Mouse (Mus musculus) MEL (cell line): ENCODE data around the gene Rrp12. TPM values are rescaled to one million over a fixed set of nuclear protein-coding genes. Genes with fewer than 3 reads are reported as not detected.

Experiments used
- DNase-seq: peaks from one replicate; pipeline ENCODE4 v3.0.0; 2011; ENCODE audit warnings: low read depth, low spot score
- H3K27ac ChIP-seq: 2 replicates; pipeline ENCODE4 v1.5.1; 2012; ENCODE audit warnings: low read depth, mild to moderate bottlenecking, control low read depth, low read length, moderate library complexity; ENCODE audit not compliant: control insufficient read depth
- H3K27me3 ChIP-seq, 2 experiments: fragments of 150-350 bp in 1 of 2; sonication (generic) in 1 of 2; 2 replicates each; pipeline ENCODE4 v1.6.1; 2012; ENCODE audit warnings: low read length in 2 of 2, mild to moderate bottlenecking in 2 of 2, improper control_type of control experiment in 1 of 2, moderate library complexity in 1 of 2; ENCODE audit not compliant: insufficient read depth in 2 of 2, control insufficient read depth in 1 of 2
- H3K36me3 ChIP-seq, 2 experiments: 2 replicates each; pipeline ENCODE4 v1.6.1; 2012 to 2014; ENCODE audit warnings: low read length in 2 of 2, improper control_type of control experiment in 1 of 2, inconsistent platforms in 1 of 2, mild to moderate bottlenecking in 1 of 2; ENCODE audit not compliant: insufficient read depth in 2 of 2, control insufficient read depth in 1 of 2
- H3K4me1 ChIP-seq, 2 experiments: fragments of 150-350 bp in 1 of 2; sonication (generic) in 1 of 2; 2 replicates each; pipeline ENCODE4 v1.6.1; 2012; ENCODE audit warnings: low read length in 2 of 2, improper control_type of control experiment in 1 of 2, mild to moderate bottlenecking in 1 of 2; ENCODE audit not compliant: insufficient read depth in 2 of 2, control insufficient read depth in 1 of 2
- H3K4me3 ChIP-seq, 2 experiments: fragments of 150-350 bp in 1 of 2; sonication (generic) in 1 of 2; 2 replicates each; pipeline ENCODE4 v1.5.1; 2012; ENCODE audit warnings: low read depth in 2 of 2, low read length in 2 of 2, mild to moderate bottlenecking in 2 of 2, moderate library complexity in 2 of 2, control low read depth in 1 of 2, improper control_type of control experiment in 1 of 2; ENCODE audit not compliant: control insufficient read depth in 1 of 2, insufficient read depth in 1 of 2
- H3K79me2 ChIP-seq: 2 replicates; pipeline ENCODE4 v1.6.1; 2012; ENCODE audit warnings: mild to moderate bottlenecking, low read length, moderate library complexity; ENCODE audit not compliant: control insufficient read depth, poor library complexity, insufficient read depth
- H3K9ac ChIP-seq: 2 replicates; pipeline ENCODE4 v1.6.1; 2012; ENCODE audit warnings: low read depth, mild to moderate bottlenecking, control low read depth, low read length, moderate library complexity; ENCODE audit not compliant: control insufficient read depth, poor library complexity, severe bottlenecking
- H3K9me3 ChIP-seq: fragments of 150-350 bp; sonication (generic); replicated peaks from 2 replicates; pipeline ENCODE4 v1.6.1; 2012; ENCODE audit warnings: mild to moderate bottlenecking, low read length, improper control_type of control experiment, moderate library complexity; ENCODE audit not compliant: insufficient read depth
- CHD1 ChIP-seq: IDR thresholded peaks from 2 replicates; pipeline ENCODE4 v1.6.1; 2012; ENCODE audit warnings: low read depth, mild to moderate bottlenecking, inconsistent platforms, low read length, improper control_type of control experiment
- CHD2 ChIP-seq: IDR thresholded peaks from 2 replicates; pipeline ENCODE4 v1.6.1; 2011; ENCODE audit warnings: low read length, improper control_type of control experiment
- CTCF ChIP-seq, 3 experiments: IDR thresholded peaks in 2 of 3; conservative IDR thresholded peaks in 1 of 3; 2 replicates each; pipeline ENCODE4 v1.5.1; 2011 to 2012; ENCODE audit warnings: low read length in 3 of 3, low read depth in 2 of 3, mild to moderate bottlenecking in 2 of 3, improper control_type of control experiment in 1 of 3, inconsistent platforms in 1 of 3, mixed read lengths in 1 of 3, moderate library complexity in 1 of 3; ENCODE audit not compliant: control insufficient read depth in 1 of 3, insufficient read depth in 1 of 3, poor library complexity in 1 of 3, severe bottlenecking in 1 of 3
- E2F4 ChIP-seq: IDR thresholded peaks from 2 replicates; pipeline ENCODE4 v1.6.1; 2011; ENCODE audit warnings: low read depth, low read length, improper control_type of control experiment, borderline replicate concordance
- ETS1 ChIP-seq: IDR thresholded peaks from 2 replicates; pipeline ENCODE4 v1.6.1; 2012; ENCODE audit warnings: low read depth, mild to moderate bottlenecking, inconsistent platforms, low read length, improper control_type of control experiment, moderate library complexity
- GABPA ChIP-seq: IDR thresholded peaks from 2 replicates; pipeline ENCODE4 v1.6.1; 2012; ENCODE audit warnings: low read depth, mild to moderate bottlenecking, inconsistent platforms, low read length, improper control_type of control experiment, moderate library complexity
- HCFC1 ChIP-seq: IDR thresholded peaks from 2 replicates; pipeline ENCODE4 v1.6.1; 2012; ENCODE audit warnings: low read depth, mild to moderate bottlenecking, inconsistent platforms, low read length, improper control_type of control experiment, moderate library complexity
- JUND ChIP-seq: IDR thresholded peaks from 2 replicates; pipeline ENCODE4 v1.6.1; 2011; ENCODE audit warnings: low read depth, mild to moderate bottlenecking, improper control_type of control experiment, low read length
- KAT2A ChIP-seq: conservative IDR thresholded peaks from 2 replicates; pipeline ENCODE4 v1.6.1; 2012; ENCODE audit warnings: low read depth, low read length, improper control_type of control experiment, inconsistent platforms
- MAFK ChIP-seq: IDR thresholded peaks from 2 replicates; pipeline ENCODE4 v1.6.1; 2011; ENCODE audit warnings: low read depth, mild to moderate bottlenecking, low read length, improper control_type of control experiment, borderline replicate concordance
- MAX ChIP-seq: IDR thresholded peaks from 2 replicates; pipeline ENCODE4 v1.6.1; 2011; ENCODE audit warnings: low read length, improper control_type of control experiment
- MAZ ChIP-seq: IDR thresholded peaks from 2 replicates; pipeline ENCODE4 v1.6.1; 2012; ENCODE audit warnings: low read depth, mild to moderate bottlenecking, inconsistent platforms, low read length, improper control_type of control experiment
- MEF2A ChIP-seq: IDR thresholded peaks from 2 replicates; pipeline ENCODE4 v1.6.1; 2014; ENCODE audit warnings: low read depth, mild to moderate bottlenecking, inconsistent platforms, low read length, improper control_type of control experiment; ENCODE audit not compliant: poor library complexity, insufficient replicate concordance, severe bottlenecking; ENCODE audit errors: extremely low read depth
- MXI1 ChIP-seq: IDR thresholded peaks from 2 replicates; pipeline ENCODE4 v1.6.1; 2011; ENCODE audit warnings: mild to moderate bottlenecking, low read depth, low read length, improper control_type of control experiment
- MYB ChIP-seq: IDR thresholded peaks from 2 replicates; pipeline ENCODE4 v1.6.1; 2011; ENCODE audit warnings: mild to moderate bottlenecking, low read depth, low read length, improper control_type of control experiment
- MYC ChIP-seq: IDR thresholded peaks from 2 replicates; pipeline ENCODE4 v1.6.1; 2011; ENCODE audit warnings: low read depth, mild to moderate bottlenecking, low read length, improper control_type of control experiment, moderate library complexity
- NELFE ChIP-seq: IDR thresholded peaks from 2 replicates; pipeline ENCODE4 v1.6.1; 2011; ENCODE audit warnings: low read depth, low read length, improper control_type of control experiment
- NRF1 ChIP-seq: IDR thresholded peaks from 2 replicates; pipeline ENCODE4 v1.6.1; 2014; ENCODE audit warnings: low read depth, mild to moderate bottlenecking, inconsistent platforms, low read length, improper control_type of control experiment, moderate library complexity; ENCODE audit not compliant: poor library complexity, insufficient read depth, severe bottlenecking
- POLR2A ChIP-seq, 2 experiments: IDR thresholded peaks; 2 replicates each; pipeline ENCODE4 v1.6.1; 2011 to 2012; ENCODE audit warnings: low read length in 2 of 2, mild to moderate bottlenecking in 2 of 2, control low read depth in 1 of 2, improper control_type of control experiment in 1 of 2, low read depth in 1 of 2, moderate library complexity in 1 of 2; ENCODE audit not compliant: control insufficient read depth in 1 of 2, insufficient read depth in 1 of 2, poor library complexity in 1 of 2
- POLR2AphosphoS2 ChIP-seq: IDR thresholded peaks from 2 replicates; pipeline ENCODE4 v1.6.1; 2011; ENCODE audit warnings: low read length, improper control_type of control experiment
- POLR2AphosphoS5 ChIP-seq: IDR thresholded peaks from 2 replicates; pipeline ENCODE4 v1.6.1; 2012; ENCODE audit warnings: low read depth, borderline replicate concordance, mild to moderate bottlenecking, inconsistent platforms, low read length, moderate library complexity, mixed read lengths
- RAD21 ChIP-seq: IDR thresholded peaks from 2 replicates; pipeline ENCODE4 v1.6.1; 2011; ENCODE audit warnings: mild to moderate bottlenecking, low read depth, low read length, improper control_type of control experiment
- RCOR1 ChIP-seq: IDR thresholded peaks from 2 replicates; pipeline ENCODE4 v1.6.1; 2012; ENCODE audit warnings: low read depth, mild to moderate bottlenecking, inconsistent platforms, low read length, improper control_type of control experiment
- SIN3A ChIP-seq: IDR thresholded peaks from 2 replicates; pipeline ENCODE4 v1.6.1; 2012; ENCODE audit warnings: low read length, improper control_type of control experiment, inconsistent platforms
- SMC3 ChIP-seq: IDR thresholded peaks from 2 replicates; pipeline ENCODE4 v1.6.1; 2011; ENCODE audit warnings: low read depth, low read length, improper control_type of control experiment
- TBP ChIP-seq: IDR thresholded peaks from 2 replicates; pipeline ENCODE4 v1.8.0; 2011; ENCODE audit warnings: low read depth, low read length, improper control_type of control experiment
- TCF12 ChIP-seq: IDR thresholded peaks from 2 replicates; pipeline ENCODE4 v1.6.1; 2014; ENCODE audit warnings: low read depth, mild to moderate bottlenecking, inconsistent platforms, low read length, improper control_type of control experiment, moderate library complexity
- UBTF ChIP-seq: IDR thresholded peaks from 2 replicates; pipeline ENCODE4 v1.6.1; 2012; ENCODE audit warnings: low read depth, mild to moderate bottlenecking, inconsistent platforms, low read length, improper control_type of control experiment, moderate library complexity, borderline replicate concordance; ENCODE audit not compliant: insufficient read depth
- USF1 ChIP-seq: IDR thresholded peaks from 2 replicates; pipeline ENCODE4 v1.6.1; 2014; ENCODE audit warnings: low read depth, mild to moderate bottlenecking, inconsistent platforms, low read length, improper control_type of control experiment, moderate library complexity
- USF2 ChIP-seq, 2 experiments: IDR thresholded peaks; 2 replicates each; pipeline ENCODE4 v1.6.1; 2011 to 2012; ENCODE audit warnings: improper control_type of control experiment in 2 of 2, low read length in 2 of 2, borderline replicate concordance in 1 of 2, inconsistent platforms in 1 of 2, low read depth in 1 of 2, mild to moderate bottlenecking in 1 of 2; ENCODE audit not compliant: insufficient read depth in 1 of 2
- ZC3H11A ChIP-seq: IDR thresholded peaks from 2 replicates; pipeline ENCODE4 v1.6.1; 2012; ENCODE audit warnings: low read depth, mild to moderate bottlenecking, inconsistent platforms, low read length, improper control_type of control experiment
- ZKSCAN1 ChIP-seq: IDR thresholded peaks from 2 replicates; pipeline ENCODE4 v1.6.1; 2012; ENCODE audit warnings: low read depth, mild to moderate bottlenecking, inconsistent platforms, low read length, improper control_type of control experiment, moderate library complexity
- ZMIZ1 ChIP-seq: IDR thresholded peaks from 2 replicates; pipeline ENCODE4 v1.6.1; 2012; ENCODE audit warnings: low read depth, mild to moderate bottlenecking, inconsistent platforms, low read length, improper control_type of control experiment, moderate library complexity
- ZNF384 ChIP-seq: IDR thresholded peaks from 2 replicates; pipeline ENCODE4 v1.6.1; 2012; ENCODE audit warnings: low read depth, mild to moderate bottlenecking, inconsistent platforms, low read length, improper control_type of control experiment
- polyA plus RNA-seq, 2 experiments: library from polyadenylated mRNA; stranded (reverse) in 1 of 2; unstranded in 1 of 2; fragments of >175 nt in 1 of 2; fragments of >200 nt in 1 of 2; gene quantifications; 2 replicates each; pipeline versions ENCODE4 v1.2.1 to v1.2.4; 2012; ENCODE audit warnings: low replicate concordance in 2 of 2, low read depth in 1 of 2; ENCODE audit not compliant: insufficient read length in 2 of 2, insufficient read depth in 1 of 2, missing spikeins in 1 of 2
- total RNA-seq: library from RNA; depleted of rRNA; stranded (reverse); fragments of 300-350 nt; gene quantifications from 2 replicates; pipeline ENCODE4 v1.2.3, GENCODE M21; 2012

The Rrp12 gene
- total and polyA plus RNA-seq, 3 experiments: 44.5 to 134 (median 106) TPM

GRCm38 (mm10) chr19:41838808-41839207, 57.2 kb downstream of the Rrp12 start (continued):
- TF ChIP-seq MEF2A (no peak), CTCF (IDR thresholded peaks at IDR 0.05 in 2 of 3, conservative IDR thresholded peaks at IDR 0.05 in 1 of 3; ENCODE audit: control insufficient read depth in 1 of 3, insufficient read depth in 1 of 3, low read depth in 2 of 3, low read length in 3 of 3, poor library complexity in 1 of 3, severe bottlenecking in 1 of 3) (no peak), CHD1 (no peak; the same call in 1 of the 2 replicates), ETS1 (peak; percentile 99), RCOR1 (peak; percentile 96), SIN3A (peak; percentile 94), USF1 (no peak), RAD21 (no peak), NELFE (peak; percentile 54), MAZ (no peak)
- TF ChIP-seq, all 39 proteins: peak for 17

GRCm38 (mm10) chr19:41837917-41838261, 58.1 kb downstream of the Rrp12 start:
- Histone ChIP-seq H3K79me2 (peaks cover 3% of the 10 kb centered on the region; the same call in 1 of the 2 replicates), H3K36me3 (peaks cover 0 to 58% of the 10 kb centered on the region in 2 experiments; a peak in 2 of 4 replicates), H3K4me3 (peak overlapping the region; percentile 39 to 53), H3K4me1 (peaks cover 36 to 62% of the 10 kb centered on the region in 2 experiments), H3K9me3 (no peaks in the 10 kb centered on the region), H3K9ac (peak overlapping the region; percentile 57), H3K27me3 (no peaks in the 10 kb centered on the region), H3K27ac (peak overlapping the region; percentile 94)
- peak; percentile 94 for DNase-seq
- TF ChIP-seq MAFK (no peak), ZMIZ1 (peak; percentile 20; the same call in 1 of the 2 replicates), POLR2AphosphoS2 (0 out of 2 replicates have a peak, but pooled peaks have one; percentile 17), POLR2A (IDR thresholded peaks at IDR 0.05; ENCODE audit: control insufficient read depth in 1 of 2, insufficient read depth in 1 of 2, low read depth in 1 of 2, low read length in 2 of 2, poor library complexity in 1 of 2) (peak in 1 of 2 experiments; percentile 57; a peak in 1 of 4 replicates), ETS1 (peak; percentile 87; the same call in 1 of the 2 replicates), RCOR1 (no peak), GABPA (no peak), MEF2A (no peak), E2F4 (no peak), ZKSCAN1 (no peak), MYB (no peak), USF2 (IDR thresholded peaks at IDR 0.05; ENCODE audit: borderline replicate concordance in 1 of 2, insufficient read depth in 1 of 2, low read depth in 1 of 2, low read length in 2 of 2) (no peak), NELFE (peak; percentile 56), TCF12 (no peak; the same call in 1 of the 2 replicates), HCFC1 (peak; percentile 36; the same call in 1 of the 2 replicates), ZNF384 (no peak), KAT2A (no peak), CHD2 (no peak), UBTF (no peak), SMC3 (no peak), CTCF (IDR thresholded peaks at IDR 0.05 in 2 of 3, conservative IDR thresholded peaks at IDR 0.05 in 1 of 3; ENCODE audit: control insufficient read depth in 1 of 3, insufficient read depth in 1 of 3, low read depth in 2 of 3, low read length in 3 of 3, poor library complexity in 1 of 3, severe bottlenecking in 1 of 3) (no peak), MXI1 (no peak), MYC (no peak; the same call in 1 of the 2 replicates), TBP (peak; percentile 90), NRF1 (no peak), MAX (no peak), SIN3A (peak; percentile 90), JUND (no peak), USF1 (no peak), MAZ (no peak), POLR2AphosphoS5 (no peak), CHD1 (no peak), ZC3H11A (no peak)
